Mouse (Mus musculus) heart, postnatal 0 days (tissue): ENCODE measurements at regions not wholly inside any gene's neighbourhood (a gene's known extent, or its start where the extent isn't known, plus 50 kb on each side); places are given as distances from the start of the nearest gene placed in this dataset.

Experiments used
- ATAC-seq: fragments of 200-750 bp; cut with Nextera tagmentation; 2 replicates; pipeline ENCODE4 v1.8.0; 2017; ENCODE audit warnings: low read depth, moderate number of reproducible peaks, moderate library complexity; ENCODE audit not compliant: insufficient read depth
- DNase-seq: peaks from one replicate; pipeline ENCODE4 v3.0.0-alpha.2; 2016; ENCODE audit warnings: low spot score
- H3K27ac ChIP-seq: fragments of 300-500 bp; sonication (generic); 2 replicates; pipeline ENCODE4 v1.5.1; 2014; ENCODE audit warnings: low read depth, mild to moderate bottlenecking
- H3K27me3 ChIP-seq: fragments of 300-500 bp; sonication (generic); 2 replicates; pipeline ENCODE4 v1.6.1; 2014; ENCODE audit warnings: low read length, mixed read lengths; ENCODE audit not compliant: control insufficient read depth, insufficient read depth
- H3K36me3 ChIP-seq: fragments of 300-500 bp; sonication (generic); replicated peaks from 2 replicates; pipeline ENCODE4 v1.6.1; 2014; ENCODE audit warnings: low read length, mixed read lengths; ENCODE audit not compliant: control insufficient read depth, insufficient read depth
- H3K4me1 ChIP-seq: fragments of 300-500 bp; sonication (generic); 2 replicates; pipeline ENCODE4 v1.6.1; 2014; ENCODE audit warnings: antibody characterized with exemption; ENCODE audit not compliant: control insufficient read depth, insufficient read depth
- H3K4me2 ChIP-seq: fragments of 300-500 bp; sonication (generic); 2 replicates; pipeline ENCODE4 v1.6.1; 2014; ENCODE audit warnings: low read depth, mild to moderate bottlenecking, low read length, moderate library complexity
- H3K4me3 ChIP-seq: fragments of 300-500 bp; sonication (generic); 2 replicates; pipeline ENCODE4 v1.5.1; 2014; ENCODE audit warnings: low read depth, low read length
- H3K9ac ChIP-seq: fragments of 300-500 bp; sonication (generic); replicated peaks from 2 replicates; pipeline ENCODE4 v1.6.1; 2014; ENCODE audit warnings: low read depth, low read length, mixed read lengths
- H3K9me3 ChIP-seq: fragments of 300-500 bp; sonication (generic); replicated peaks from 2 replicates; pipeline ENCODE4 v1.6.1; 2016; ENCODE audit warnings: low read length; ENCODE audit not compliant: control insufficient read depth
- CTCF ChIP-seq: IDR thresholded peaks from 2 replicates; pipeline ENCODE4 v1.5.1; 2016; ENCODE audit warnings: antibody characterized with exemption, control low read depth, low read depth
- EP300 ChIP-seq: IDR thresholded peaks from 2 replicates; pipeline ENCODE4 v1.6.1; 2016; ENCODE audit warnings: antibody characterized with exemption, low read depth
- WGBS: fragments of 180-500 bp; shearing (Covaris S2); extraction: QIAGEN DNeasy Blood & Tissue Kit; methylation state at CpG from one replicate; pipeline ENCODE4 v1.1.7; 2014; 5-methylcytosine and 5-hydroxymethylcytosine counted together

DNA sequence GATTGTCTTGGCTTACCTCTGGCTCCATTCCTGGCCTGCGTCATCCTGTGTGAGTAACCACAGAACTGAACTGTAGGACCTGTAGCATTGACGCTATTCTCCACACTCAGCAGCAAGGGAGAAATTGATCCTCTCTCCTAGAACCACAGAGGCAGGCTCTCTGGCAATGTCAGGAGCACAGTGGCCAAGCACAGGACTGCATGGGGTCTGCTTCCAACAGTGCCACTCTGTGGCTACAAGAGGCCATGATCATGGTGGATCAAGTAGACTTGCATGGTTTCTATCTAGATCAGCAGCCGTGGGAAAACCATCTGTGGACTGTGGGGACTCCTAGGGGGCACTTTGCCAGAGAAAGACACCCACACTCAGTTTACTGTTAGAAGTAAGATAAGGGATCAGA lies 213.9 kb downstream of the Adra2a start:
- Histone ChIP-seq H3K9ac (no peak overlapping the region), H3K4me2 (no peak overlapping the region), H3K4me1 (no peaks in the 10 kb centered on the region), H3K27me3 (no peaks in the 10 kb centered on the region), H3K4me3 (no peak overlapping the region), H3K9me3 (no peaks in the 10 kb centered on the region), H3K27ac (no peak overlapping the region), H3K36me3 (no peaks in the 10 kb centered on the region)
- no peak for ATAC-seq
- DNase-seq = no peak
- 69% methylated on average over 3 of the region's 3 CpGs for WGBS
- TF ChIP-seq EP300 = no peak
- TF ChIP-seq CTCF = peak; percentile 20; the same call in 1 of the 2 replicates

DNA sequence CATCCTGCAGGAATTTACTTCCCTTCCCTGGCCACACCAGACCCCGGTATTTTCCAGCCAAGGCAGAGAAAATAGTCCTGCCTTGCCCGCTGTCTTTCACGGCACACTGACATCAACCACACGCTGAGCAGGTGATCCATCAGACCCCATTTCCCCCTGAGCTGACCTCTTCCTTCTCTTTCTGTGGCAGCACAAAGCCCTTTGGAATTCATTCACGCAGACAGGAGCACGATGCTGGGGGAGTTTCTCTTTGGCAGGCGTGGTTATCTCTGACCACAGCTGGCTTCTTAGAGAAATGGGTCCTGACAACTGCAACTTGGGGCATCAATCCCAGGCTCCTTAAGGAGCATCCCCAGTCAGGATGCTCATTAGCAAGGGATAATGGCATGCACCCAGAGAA lies 215.2 kb downstream of the Adra2a start:
- H3K9ac ChIP-seq = no peak overlapping the region
- no peaks in the 10 kb centered on the region for H3K36me3 ChIP-seq
- no peak for DNase-seq
- ATAC-seq = no peak
- H3K4me1 ChIP-seq = no peaks in the 10 kb centered on the region
- H3K4me3 ChIP-seq = no peak overlapping the region
- WGBS = 19% methylated on average over 7 of the region's 7 CpGs
- TF ChIP-seq EP300 (no peak), CTCF (no peak)
- H3K27ac ChIP-seq = no peak overlapping the region
- no peak overlapping the region for H3K4me2 ChIP-seq
- no peaks in the 10 kb centered on the region for H3K27me3 ChIP-seq
- no peaks in the 10 kb centered on the region for H3K9me3 ChIP-seq

DNA sequence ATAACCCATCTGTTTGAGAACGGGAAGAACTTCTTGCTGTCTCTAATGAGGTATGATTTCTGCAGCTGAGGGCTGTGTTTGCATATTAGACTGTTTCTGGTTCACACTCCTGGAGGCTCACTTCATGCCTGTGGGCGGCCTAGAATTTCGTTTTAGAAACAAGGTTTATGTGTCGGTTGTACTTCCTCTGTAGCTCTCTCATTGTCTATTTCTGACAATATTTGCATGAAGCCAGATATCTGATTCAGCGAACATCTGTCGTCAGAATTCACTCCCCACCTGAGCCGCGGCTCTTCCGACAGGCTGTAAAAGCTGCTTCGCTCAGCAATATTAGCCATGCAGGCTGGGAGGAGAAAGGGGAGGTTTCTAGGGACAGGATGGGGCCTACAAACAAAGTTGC lies 233.4 kb downstream of the Adra2a start:
- no peak for ATAC-seq
- H3K4me2 ChIP-seq = no peak overlapping the region
- 79% methylated on average over 10 of the region's 10 CpGs for WGBS
- H3K4me3 ChIP-seq = no peak overlapping the region
- no peaks in the 10 kb centered on the region for H3K4me1 ChIP-seq
- no peaks in the 10 kb centered on the region for H3K9me3 ChIP-seq
- H3K27me3 ChIP-seq = no peaks in the 10 kb centered on the region
- H3K27ac ChIP-seq = no peak overlapping the region
- no peak overlapping the region for H3K9ac ChIP-seq
- DNase-seq = no peak
- TF ChIP-seq EP300 (no peak), CTCF (no peak)
- H3K36me3 ChIP-seq = no peaks in the 10 kb centered on the region

DNA sequence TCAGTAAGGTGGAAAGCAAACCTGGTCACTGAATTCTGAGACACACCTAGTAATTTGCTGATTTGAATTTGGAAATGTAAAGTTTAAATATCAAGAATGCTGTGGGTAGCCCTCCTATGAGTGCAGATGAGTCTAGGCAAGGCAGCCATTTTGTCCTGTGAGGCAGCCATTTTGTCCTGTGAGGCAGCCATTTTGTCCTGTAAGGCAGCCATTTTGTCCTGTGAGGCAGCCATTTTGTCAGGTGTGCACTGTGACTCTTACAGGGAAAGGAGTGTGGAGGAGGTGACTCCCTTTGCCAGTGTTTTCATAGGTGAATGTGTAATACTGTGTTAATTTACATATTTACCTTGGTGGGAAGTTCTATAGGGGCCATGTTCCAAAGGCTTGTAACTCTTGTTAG lies 241.5 kb downstream of the Adra2a start:
- ATAC-seq (no peak), DNase-seq (no peak)
- H3K36me3 ChIP-seq = no peaks in the 10 kb centered on the region
- no peak for TF ChIP-seq CTCF
- no peak for TF ChIP-seq EP300
- no peak overlapping the region for H3K4me3 ChIP-seq
- no peaks in the 10 kb centered on the region for H3K4me1 ChIP-seq
- H3K27me3 ChIP-seq = no peaks in the 10 kb centered on the region
- H3K9me3 ChIP-seq = no peaks in the 10 kb centered on the region
- no peak overlapping the region for H3K4me2 ChIP-seq
- H3K9ac ChIP-seq = no peak overlapping the region
- no peak overlapping the region for H3K27ac ChIP-seq

DNA sequence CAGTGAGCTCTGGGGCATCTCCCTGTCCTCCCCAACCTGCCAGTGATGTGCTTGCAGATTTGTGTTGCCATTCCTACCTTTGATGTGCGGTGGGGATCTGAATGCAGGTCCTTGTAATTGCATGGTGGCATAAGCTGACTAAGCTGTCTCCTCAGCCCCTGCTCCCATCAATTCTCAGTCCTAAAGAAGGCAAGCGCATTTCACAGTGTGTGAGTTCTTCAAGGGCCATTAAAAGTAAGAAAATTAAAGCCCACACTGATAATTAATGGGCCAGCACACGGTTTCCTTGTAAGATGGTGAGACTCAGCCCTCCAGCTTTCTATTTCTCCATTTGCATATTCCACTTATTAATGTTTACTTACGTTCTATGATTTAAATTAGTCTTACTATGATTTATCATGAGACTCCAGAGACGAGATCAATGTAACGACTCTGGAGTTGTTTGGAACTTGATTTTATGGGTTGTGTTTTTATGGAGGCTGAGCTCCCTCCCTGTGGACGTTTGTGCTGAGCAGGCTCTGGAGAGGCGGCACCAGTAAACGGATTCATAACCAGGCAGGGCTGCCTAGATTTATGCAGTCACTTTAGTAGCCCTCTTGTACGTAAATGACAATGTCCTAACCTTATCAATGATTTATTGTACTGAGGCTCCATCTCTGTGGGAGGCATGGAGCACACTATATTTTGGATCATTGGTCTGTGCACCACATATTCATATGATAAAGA lies 253.9 kb downstream of the Adra2a start:
- WGBS = 74% methylated on average over 10 of the region's 10 CpGs
- no peak overlapping the region for H3K9ac ChIP-seq
- H3K4me1 ChIP-seq = no peaks in the 10 kb centered on the region
- H3K36me3 ChIP-seq = no peaks in the 10 kb centered on the region
- DNase-seq (no peak), ATAC-seq (no peak)
- H3K27me3 ChIP-seq = no peaks in the 10 kb centered on the region
- no peaks in the 10 kb centered on the region for H3K9me3 ChIP-seq
- TF ChIP-seq CTCF (no peak), EP300 (no peak)
- no peak overlapping the region for H3K4me3 ChIP-seq
- no peak overlapping the region for H3K27ac ChIP-seq
- no peak overlapping the region for H3K4me2 ChIP-seq

DNA sequence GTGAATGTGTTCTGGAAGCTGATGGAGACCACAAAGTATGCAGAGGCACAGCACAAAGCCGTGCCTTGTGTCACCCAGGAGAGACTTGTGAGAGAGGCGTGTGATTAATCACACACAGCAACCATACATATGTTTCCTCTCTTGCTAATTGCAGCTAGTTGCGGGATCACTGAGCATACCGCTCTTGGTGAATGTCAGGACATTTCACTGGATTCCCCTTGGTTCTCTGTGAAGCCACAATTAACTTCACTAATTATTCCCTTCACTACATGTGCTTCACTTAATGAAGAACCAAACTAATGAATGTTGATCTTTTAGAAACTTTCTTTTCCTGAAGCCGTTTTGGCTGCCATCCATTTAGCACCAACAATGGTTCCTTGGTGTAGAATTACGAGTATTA lies 267.3 kb downstream of the Adra2a start:
- Histone ChIP-seq H3K4me3 (no peak overlapping the region), H3K4me1 (no peaks in the 10 kb centered on the region), H3K27ac (no peak overlapping the region), H3K9ac (no peak overlapping the region), H3K9me3 (no peaks in the 10 kb centered on the region), H3K4me2 (no peak overlapping the region), H3K27me3 (no peaks in the 10 kb centered on the region), H3K36me3 (no peaks in the 10 kb centered on the region)
- WGBS = 78% methylated on average over 6 of the region's 6 CpGs
- DNase-seq (no peak), ATAC-seq (no peak)
- TF ChIP-seq EP300 = no peak
